Mouse (Mus musculus) cortical plate, adult 2 months (tissue): ENCODE measurements around the gene Dock11.

ENCODE experiments used
- CTCF ChIP-seq: fragments of 200-500 bp; IDR thresholded peaks from 2 replicates; pipeline ENCODE4 v1.5.1; 2011; ENCODE audit warnings: mild to moderate bottlenecking, control low read depth, low read length; ENCODE audit not compliant: insufficient read depth; ENCODE audit errors: extremely low read depth
- POLR2A ChIP-seq: fragments of 200-500 bp; IDR thresholded peaks from 2 replicates; pipeline ENCODE4 v1.6.1; 2011; ENCODE audit warnings: mild to moderate bottlenecking, low read length, control low read depth; ENCODE audit not compliant: insufficient read depth; ENCODE audit errors: extremely low read depth

DNA sequence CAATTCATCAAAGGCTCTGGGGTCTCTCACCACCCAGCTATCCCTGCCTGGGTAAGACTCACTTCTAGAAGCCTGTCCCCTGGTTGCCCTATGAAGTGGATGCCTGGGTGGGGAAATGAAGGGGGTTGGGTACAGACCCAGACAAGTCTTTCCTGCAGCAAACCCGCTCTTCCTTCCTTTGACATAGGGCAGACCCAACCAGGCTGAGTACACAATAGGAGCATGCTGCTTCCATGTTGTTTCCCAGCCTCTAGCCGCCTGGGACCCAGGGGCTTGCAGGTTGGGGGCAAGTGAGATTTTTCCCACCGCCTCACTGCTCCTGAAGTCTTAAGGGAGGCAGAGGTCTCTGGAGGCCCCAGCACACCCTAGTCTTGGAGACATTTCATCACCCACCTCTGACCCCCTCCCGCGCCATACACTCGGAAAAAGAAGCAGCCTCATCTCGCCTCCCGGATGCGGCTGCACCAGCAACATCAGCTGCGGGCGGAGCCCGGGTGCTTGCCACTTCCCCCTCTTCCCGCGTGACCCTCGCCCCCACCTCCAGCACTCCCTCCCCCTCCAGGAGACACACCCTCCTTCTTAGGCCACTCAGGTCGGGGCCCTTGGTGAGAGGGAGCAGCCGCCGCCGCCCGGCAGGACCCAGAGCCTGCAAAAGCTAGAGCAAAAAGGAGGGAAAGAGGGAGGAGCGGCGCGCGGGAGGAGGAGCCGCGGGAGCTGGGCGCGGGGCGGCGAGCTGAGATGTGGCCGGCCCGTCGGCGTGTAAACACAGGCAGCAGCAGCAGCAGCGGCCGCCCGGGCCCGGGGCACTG lies at the start of gene Dock11:
- TF ChIP-seq CTCF (no peak), POLR2A (no peak)
